Mouse (Mus musculus) ZHBTc4 (cell line): ENCODE measurements at regions not wholly inside any gene's neighbourhood (a gene's known extent, or its start where the extent isn't known, plus 50 kb on each side); places are given as distances from the start of the nearest gene placed in this dataset.
A peak's percentile ranks its signal among the peaks of the same experiment; 100 is the strongest.
"Not testable (repeated sequence)": the region's sequence is repeated elsewhere in the genome, so short reads cannot be mapped to it uniquely, and the experiment has no call there.

Experiments
- DNase-seq: peaks from one replicate; pipeline ENCODE4 v3.0.0-alpha.2; 2011; ENCODE audit warnings: low read depth, low spot score

DNA sequence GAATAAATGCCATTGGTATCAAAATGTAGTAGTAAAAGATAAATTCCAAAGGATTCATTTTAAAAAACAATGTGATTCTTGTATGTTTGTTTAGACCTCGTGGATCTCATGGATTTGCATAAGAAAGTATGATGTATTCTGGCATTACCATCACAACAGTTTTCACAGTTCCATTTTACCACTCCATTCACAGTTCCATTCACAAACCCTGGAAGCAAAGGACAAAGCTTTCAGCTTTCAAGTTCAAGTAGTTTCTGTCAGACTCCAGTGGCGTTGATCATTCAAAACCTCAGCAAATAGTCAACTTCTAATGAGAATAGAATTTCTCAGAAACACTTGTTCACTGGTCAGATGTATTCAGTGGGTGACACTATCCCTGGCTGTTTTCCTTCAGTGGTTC is 1157.9 kb upstream of the Cntn5 start:
- DNase-seq: peak; percentile 18

GRCm38 (mm10) chr9:12052429-12052828 is 1147.9 kb upstream of the Cntn5 start:
- DNase-seq: no peak

- peak; percentile 33 for DNase-seq
Measured at GRCm38 (mm10) chr9:12015978-12016377, 1111.4 kb upstream of the Cntn5 start.

- no peak for DNase-seq
Measured at GRCm38 (mm10) chr9:11998580-11998979, 1094.0 kb upstream of the Cntn5 start.

GRCm38 (mm10) chr9:11982102-11982882 is 1077.7 kb upstream of the Cntn5 start:
- DNase-seq: peak; percentile 71

DNA sequence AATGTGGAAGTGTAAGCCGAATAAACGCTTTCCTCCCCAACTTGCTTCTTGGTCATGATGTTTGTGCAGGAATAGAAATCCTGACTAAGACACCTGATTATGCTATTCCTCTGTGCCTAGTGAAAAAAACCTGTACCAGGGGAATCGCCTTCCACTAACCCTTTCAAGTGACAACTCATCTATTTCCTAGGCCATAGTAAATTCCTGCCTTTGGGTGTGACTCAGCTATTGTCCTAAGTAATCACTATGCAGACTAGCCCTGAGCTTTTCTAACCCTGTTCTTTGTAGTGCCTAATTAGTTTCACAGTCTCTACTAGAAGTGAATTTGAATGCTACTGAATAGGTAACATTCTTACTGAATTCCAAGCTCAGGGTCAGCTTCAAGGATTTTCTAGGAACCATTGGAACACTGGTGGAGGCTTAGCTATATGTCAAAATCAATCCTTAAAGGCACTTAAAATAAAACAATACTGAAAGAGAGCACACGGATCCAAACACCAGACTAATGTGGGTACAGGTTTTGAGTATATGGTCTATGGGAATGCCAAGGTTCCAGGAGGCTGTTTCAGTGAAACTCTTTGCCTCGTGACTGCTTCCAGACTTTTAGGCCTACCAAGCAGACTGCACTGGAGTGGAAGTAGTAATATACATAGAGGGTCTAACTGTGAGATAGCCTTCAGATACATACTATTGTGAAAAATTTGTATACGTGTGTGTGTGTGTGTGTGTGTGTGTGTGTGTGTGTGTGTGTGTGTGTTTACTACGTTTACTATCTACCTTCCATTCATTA is 1036.3 kb upstream of the Cntn5 start:
- peak; percentile 93 for DNase-seq

- peak; percentile 57 for DNase-seq
Measured at GRCm38 (mm10) chr9:11939851-11940560, 1035.4 kb upstream of the Cntn5 start.

DNA sequence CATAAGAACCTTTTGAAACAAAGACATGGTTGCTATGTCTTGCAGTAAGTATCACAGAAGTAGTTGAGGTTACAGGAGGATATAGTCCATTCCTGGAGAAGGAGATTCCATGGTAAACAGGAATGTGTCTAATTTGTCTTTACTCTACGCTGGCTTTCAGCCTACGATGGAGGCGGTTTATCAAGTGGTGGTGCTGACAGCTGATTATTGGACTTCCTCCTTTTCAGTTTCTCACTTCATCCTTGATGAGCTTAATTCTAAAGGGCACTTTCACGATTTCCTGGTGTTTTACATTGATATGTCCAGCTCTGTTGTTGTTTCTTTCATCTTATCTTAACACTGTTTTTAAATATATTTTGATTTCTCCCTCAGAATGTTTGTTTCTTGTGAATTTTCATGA is 1020.9 kb upstream of the Cntn5 start:
- no peak for DNase-seq

DNA sequence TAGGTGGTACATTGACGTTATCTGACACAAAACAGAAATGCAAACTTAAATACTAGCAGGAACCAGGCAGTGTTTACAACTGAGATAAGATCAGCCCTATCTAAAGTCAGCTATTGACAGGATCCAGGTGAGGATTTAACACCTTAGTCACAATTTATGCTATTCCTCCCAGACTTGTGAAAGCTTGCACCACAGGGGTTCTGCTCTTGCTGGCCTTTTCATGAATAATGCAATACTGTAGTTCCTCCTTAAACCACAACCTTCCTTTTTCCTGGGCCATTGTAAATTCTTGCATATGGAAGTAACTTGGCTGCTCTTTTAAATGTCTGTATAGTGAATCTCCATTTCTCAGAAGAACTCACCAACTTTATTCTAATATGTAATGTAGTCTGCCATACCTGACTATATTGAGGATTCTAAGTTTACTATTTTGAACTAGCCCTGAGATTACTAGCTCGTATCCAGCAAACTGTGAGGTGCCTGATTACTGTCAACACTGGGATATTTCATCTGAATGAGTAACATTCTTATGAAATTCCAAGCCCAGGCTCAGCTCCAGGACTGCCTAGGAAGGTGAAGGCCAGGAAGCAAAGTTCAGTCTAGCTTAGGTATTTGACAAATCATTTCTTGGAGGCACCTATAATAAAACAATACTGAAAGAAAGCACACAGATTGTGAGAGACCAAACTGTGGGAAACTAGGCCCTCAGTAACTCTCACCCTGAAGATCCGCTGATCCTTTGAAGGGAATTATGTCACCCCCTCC is 1019.2 kb upstream of the Cntn5 start:
- peak; percentile 54 for DNase-seq

DNA sequence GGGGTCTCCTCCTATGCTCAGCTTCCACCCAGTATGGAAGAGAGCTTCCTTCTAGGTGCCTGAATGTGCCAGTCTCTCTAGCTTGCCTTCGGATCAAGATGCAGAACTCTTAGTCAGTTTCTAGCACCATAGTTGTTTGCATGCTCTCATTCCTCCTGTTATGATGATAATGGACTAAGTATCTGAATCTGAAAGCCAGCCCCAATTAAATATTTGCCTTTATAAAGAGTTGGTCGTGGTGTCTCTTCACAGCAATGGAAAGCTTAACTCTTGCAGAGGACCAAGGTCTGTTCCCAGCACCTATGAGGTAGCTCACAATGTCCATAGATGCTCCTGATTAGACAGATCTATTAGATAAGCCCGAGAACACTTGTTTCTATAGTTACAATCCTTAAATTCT is 1015.7 kb upstream of the Cntn5 start:
- peak; percentile 69 for DNase-seq

DNA sequence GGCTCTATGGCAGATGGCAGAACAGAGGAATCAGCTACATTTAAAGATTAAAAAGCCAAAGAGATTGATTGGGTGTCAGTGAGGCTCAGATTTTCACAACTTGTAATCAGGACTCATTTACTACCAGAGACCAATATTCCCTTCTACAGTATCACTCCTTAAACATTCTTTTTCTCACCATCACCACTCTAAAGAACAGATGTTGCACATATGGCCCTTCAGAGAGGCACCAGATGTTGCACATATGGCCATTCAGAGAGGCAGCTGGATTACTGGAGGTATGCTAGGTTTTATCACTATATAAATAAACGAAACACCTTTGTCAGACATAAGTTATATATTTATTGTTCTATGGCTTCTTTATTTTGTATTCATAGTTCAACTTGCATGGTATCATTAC is 993.7 kb upstream of the Cntn5 start:
- no peak for DNase-seq

- DNase-seq: no peak
Measured at GRCm38 (mm10) chr9:11885784-11886183, 981.2 kb upstream of the Cntn5 start.

- DNase-seq: no peak
Measured at GRCm38 (mm10) chr9:11872059-11872458, 967.5 kb upstream of the Cntn5 start.

- no peak for DNase-seq
Measured at GRCm38 (mm10) chr9:11871489-11871888, 966.9 kb upstream of the Cntn5 start.

- DNase-seq: not testable (repeated sequence)
Measured at GRCm38 (mm10) chr9:11848692-11849091, 944.1 kb upstream of the Cntn5 start.
